Mouse (Mus musculus): ENCODE results near the gene Capn5. TPM values are rescaled to one million over a fixed set of nuclear protein-coding genes. Genes with fewer than 3 reads are reported as not detected.

The Capn5 gene
- 22.9 and 26.5 TPM in 2 replicates for polyA plus RNA-seq (2015; fragmentation: Nextera tagmentation; extraction: Ambion mirVana)

GRCm38 (mm10) chr7:98177929-98178559, at the start of gene Capn5:
TSS of gene Capn5 (minus strand) at chr7:98178274.
- Histone ChIP-seq H3K4me2 (peak within 1 kb of the TSS; percentile 79), H3K4me3 (peak within 1 kb of the TSS; percentile 82), H3K36me3 (no peaks in the 10 kb centered on the region), H3K9me3 (no peaks in the 10 kb centered on the region), H3K27ac (replicated peaks) (peak within 1 kb of the TSS; percentile 70), H3K4me1 (replicated peaks) (peaks cover 25% of the 10 kb centered on the region), H3K27me3 (no peaks in the 10 kb centered on the region), H3K9ac (peak within 1 kb of the TSS; percentile 76)
- 2% methylated on average over 41 of the region's 44 CpGs for WGBS
- ATAC-seq (ENCODE audit: low FRiP score, low read depth): peak; percentile 90

GRCm38 (mm10) chr7:98223796-98224195, 45.7 kb upstream of the Capn5 start:
- Histone ChIP-seq H3K36me3 (no peaks in the 10 kb centered on the region; the same call in 1 of the 2 replicates), H3K27me3 (no peaks in the 10 kb centered on the region), H3K4me3 (no peak overlapping the region), H3K27ac (replicated peaks) (no peak overlapping the region), H3K4me1 (replicated peaks) (no peaks in the 10 kb centered on the region), H3K9ac (no peak overlapping the region), H3K9me3 (no peaks in the 10 kb centered on the region), H3K4me2 (no peak overlapping the region)
- 96% methylated on average over 4 of the region's 4 CpGs for WGBS
- ATAC-seq (ENCODE audit: low FRiP score, low read depth): no peak

DNA sequence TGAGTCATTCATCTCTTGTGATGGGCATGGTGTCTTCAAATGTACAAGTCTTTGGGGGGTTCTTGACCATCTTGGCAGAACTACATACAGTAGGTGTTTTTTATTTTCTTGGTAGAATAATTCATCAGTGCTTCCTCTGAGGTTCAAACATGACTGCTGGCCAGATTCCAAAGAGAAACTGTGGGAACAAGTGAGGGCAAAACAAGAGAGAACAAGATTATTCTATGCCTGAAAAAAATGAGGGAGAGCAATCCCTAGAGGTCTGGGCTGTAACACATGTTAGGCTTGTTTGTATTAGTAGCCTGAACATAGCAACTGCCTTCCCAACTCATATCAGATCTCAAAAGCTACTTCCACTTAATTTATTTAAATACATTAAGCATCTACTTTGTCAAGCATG, 38.6 kb upstream of the Capn5 start:
- Histone ChIP-seq H3K4me3 (no peak overlapping the region), H3K4me2 (no peak overlapping the region), H3K9ac (no peak overlapping the region), H3K4me1 (replicated peaks) (no peaks in the 10 kb centered on the region), H3K36me3 (no peaks in the 10 kb centered on the region; the same call in 1 of the 2 replicates), H3K9me3 (no peaks in the 10 kb centered on the region), H3K27ac (replicated peaks) (no peak overlapping the region), H3K27me3 (no peaks in the 10 kb centered on the region)
- no peak for ATAC-seq (ENCODE audit: low FRiP score, low read depth)

DNA sequence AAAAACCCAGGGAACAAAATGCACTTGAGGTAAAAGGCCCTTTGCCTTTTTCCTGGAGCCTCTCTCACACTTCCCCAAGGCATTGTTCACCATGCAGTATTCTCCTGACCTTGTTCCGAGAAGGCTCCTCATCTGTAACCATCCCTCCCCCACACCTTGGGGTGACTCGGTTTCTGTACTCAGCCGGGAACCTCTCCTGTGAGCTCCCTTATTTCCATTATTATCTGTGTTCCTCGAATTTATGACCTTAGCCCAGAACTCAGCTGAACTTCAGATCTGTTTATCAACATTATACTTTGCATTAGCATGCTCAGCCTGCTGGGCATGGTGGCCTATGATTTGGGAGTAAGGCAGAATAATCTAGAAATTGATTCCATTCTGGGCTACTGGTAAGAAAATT, 24.9 kb upstream of the Capn5 start:
- no peak overlapping the region for H3K4me3 ChIP-seq
- H3K27me3 ChIP-seq: 0 out of 2 replicates have a peak, but pooled peaks cover 6% of the 10 kb centered on the region
- WGBS: 69% methylated on average over 4 of the region's 4 CpGs
- H3K27ac ChIP-seq (replicated peaks): no peak overlapping the region
- no peaks in the 10 kb centered on the region for H3K4me1 ChIP-seq (replicated peaks)
- H3K9me3 ChIP-seq: no peaks in the 10 kb centered on the region
- H3K9ac ChIP-seq: no peak overlapping the region
- ATAC-seq (ENCODE audit: low FRiP score, low read depth): no peak
- no peak overlapping the region for H3K4me2 ChIP-seq
- no peaks in the 10 kb centered on the region for H3K36me3 ChIP-seq

DNA sequence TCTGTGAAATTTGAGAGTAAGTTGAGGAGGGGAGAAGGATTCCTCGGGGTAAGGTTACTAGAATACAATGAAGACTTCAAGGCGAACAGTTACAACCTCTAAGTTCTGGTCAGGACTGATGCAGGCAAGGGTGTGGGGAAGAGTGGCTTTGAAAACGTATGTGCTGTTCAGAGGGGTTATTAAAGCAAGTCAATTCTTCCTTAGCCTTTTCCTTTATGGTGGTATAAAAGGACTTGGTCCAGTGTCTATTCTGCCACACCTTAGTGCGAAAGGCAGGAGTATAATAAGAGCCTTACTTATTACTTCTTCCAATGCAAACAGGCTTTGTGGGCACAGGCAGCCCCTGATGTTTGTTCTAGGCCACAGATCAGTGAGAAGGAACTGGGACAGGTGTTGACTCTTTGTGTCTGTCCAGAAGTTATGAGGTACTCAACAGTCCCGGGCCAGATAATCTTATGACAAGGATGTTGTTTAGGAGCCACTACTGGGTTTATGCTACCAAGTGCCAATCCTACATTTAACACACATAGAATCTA, 23.5 kb upstream of the Capn5 start:
- no peak overlapping the region for H3K9ac ChIP-seq
- no peak overlapping the region for H3K27ac ChIP-seq (replicated peaks)
- no peaks in the 10 kb centered on the region for H3K36me3 ChIP-seq
- peaks cover 13% of the 10 kb centered on the region for H3K27me3 ChIP-seq
- no peak overlapping the region for H3K4me2 ChIP-seq
- ATAC-seq (ENCODE audit: low FRiP score, low read depth): no peak
- H3K9me3 ChIP-seq: no peaks in the 10 kb centered on the region
- no peak overlapping the region for H3K4me3 ChIP-seq
- WGBS: 88% methylated on average over 5 of the region's 5 CpGs
- H3K4me1 ChIP-seq (replicated peaks): no peaks in the 10 kb centered on the region

DNA sequence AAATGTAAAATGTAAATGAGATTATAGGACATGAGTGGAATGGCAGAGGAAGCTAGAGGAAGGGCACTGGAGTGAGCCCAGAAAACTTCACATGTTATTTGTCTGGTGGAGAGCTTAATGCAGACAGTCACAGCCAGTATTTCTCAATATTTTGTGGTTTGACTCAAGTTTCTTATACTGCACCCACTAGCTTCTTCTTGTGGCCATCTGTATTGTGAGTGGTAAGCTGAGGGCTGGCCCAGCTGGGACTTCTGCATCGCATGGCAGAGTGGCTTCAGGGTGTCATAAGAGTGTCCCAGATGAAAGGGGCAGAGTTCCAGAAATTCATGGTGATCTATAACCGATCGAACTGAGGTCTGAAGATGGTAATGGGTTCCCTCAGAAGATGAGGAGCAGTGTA, 22.3 kb upstream of the Capn5 start:
- no peaks in the 10 kb centered on the region for H3K4me1 ChIP-seq (replicated peaks)
- H3K4me3 ChIP-seq: no peak overlapping the region
- peaks cover 23% of the 10 kb centered on the region for H3K27me3 ChIP-seq
- no peaks in the 10 kb centered on the region for H3K36me3 ChIP-seq
- no peak for ATAC-seq (ENCODE audit: low FRiP score, low read depth)
- no peak overlapping the region for H3K4me2 ChIP-seq
- H3K9ac ChIP-seq: no peak overlapping the region
- H3K9me3 ChIP-seq: no peaks in the 10 kb centered on the region
- 93% methylated on average over 3 of the region's 3 CpGs for WGBS
- H3K27ac ChIP-seq (replicated peaks): no peak overlapping the region

GRCm38 (mm10) chr7:98199381-98199780, 21.3 kb upstream of the Capn5 start, which contains the start of gene B3gnt6:
TSS of gene B3gnt6 (minus strand) at chr7:98199481.
- WGBS: 96% methylated on average over 4 of the region's 4 CpGs
- ATAC-seq (ENCODE audit: low FRiP score, low read depth): no peak
- H3K4me1 ChIP-seq (replicated peaks): peaks cover 2% of the 10 kb centered on the region
- no peak within 1 kb of the TSS for H3K9ac ChIP-seq
- no peak within 1 kb of the TSS for H3K4me2 ChIP-seq
- peaks cover 28% of the 10 kb centered on the region for H3K27me3 ChIP-seq
- no peak within 1 kb of the TSS for H3K27ac ChIP-seq (replicated peaks)
- no peaks in the 10 kb centered on the region for H3K36me3 ChIP-seq
- no peaks in the 10 kb centered on the region for H3K9me3 ChIP-seq
- no peak within 1 kb of the TSS for H3K4me3 ChIP-seq

GRCm38 (mm10) chr7:98195151-98195801, 17.2 kb upstream of the Capn5 start:
- Histone ChIP-seq H3K27me3 (peaks cover 53% of the 10 kb centered on the region), H3K27ac (replicated peaks) (no peak overlapping the region), H3K9me3 (no peaks in the 10 kb centered on the region), H3K4me1 (replicated peaks) (peaks cover 18% of the 10 kb centered on the region), H3K9ac (no peak overlapping the region), H3K36me3 (no peaks in the 10 kb centered on the region), H3K4me2 (no peak overlapping the region), H3K4me3 (no peak overlapping the region)
- 56% methylated on average over 10 of the region's 10 CpGs for WGBS
- no peak for ATAC-seq (ENCODE audit: low FRiP score, low read depth)

GRCm38 (mm10) chr7:98194026-98194792, 16.1 kb upstream of the Capn5 start:
- H3K9me3 ChIP-seq: no peaks in the 10 kb centered on the region
- WGBS: 2% methylated on average over 61 of the region's 61 CpGs
- peaks cover 53% of the 10 kb centered on the region for H3K27me3 ChIP-seq
- peak overlapping the region; percentile 46 for H3K4me3 ChIP-seq
- H3K27ac ChIP-seq (replicated peaks): no peak overlapping the region
- ATAC-seq (ENCODE audit: low FRiP score, low read depth): peak; percentile 59
- H3K4me2 ChIP-seq: peak overlapping the region; percentile 95
- H3K36me3 ChIP-seq: no peaks in the 10 kb centered on the region
- peaks cover 18% of the 10 kb centered on the region for H3K4me1 ChIP-seq (replicated peaks)
- H3K9ac ChIP-seq: peak overlapping the region; percentile 41

GRCm38 (mm10) chr7:98193515-98194025, 15.5 kb upstream of the Capn5 start:
- Histone ChIP-seq H3K27me3 (peaks cover 51% of the 10 kb centered on the region), H3K4me3 (peak overlapping the region; percentile 46), H3K9ac (peak overlapping the region; percentile 41), H3K9me3 (no peaks in the 10 kb centered on the region), H3K36me3 (no peaks in the 10 kb centered on the region), H3K4me2 (peak overlapping the region; percentile 95), H3K4me1 (replicated peaks) (peaks cover 18% of the 10 kb centered on the region), H3K27ac (replicated peaks) (no peak overlapping the region)
- 3% methylated on average over 36 of the region's 36 CpGs for WGBS
- ATAC-seq (ENCODE audit: low FRiP score, low read depth): peak; percentile 73

- Histone ChIP-seq H3K4me2 (no peak overlapping the region), H3K36me3 (no peaks in the 10 kb centered on the region), H3K27ac (replicated peaks) (no peak overlapping the region), H3K4me1 (replicated peaks) (peaks cover 18% of the 10 kb centered on the region), H3K9ac (no peak overlapping the region), H3K4me3 (no peak overlapping the region), H3K27me3 (peaks cover 42% of the 10 kb centered on the region), H3K9me3 (no peaks in the 10 kb centered on the region)
- no peak for ATAC-seq (ENCODE audit: low FRiP score, low read depth)
- WGBS: 71% methylated on average over 17 of the region's 17 CpGs
Observed at GRCm38 (mm10) chr7:98191571-98192250, 13.6 kb upstream of the Capn5 start.

Measured in hindbrain, embryonic 15.5 days (tissue).